Mouse (Mus musculus): ENCODE data around the gene Kdelc2. TPM values are rescaled to one million over a fixed set of nuclear protein-coding genes. Genes with fewer than 3 reads are reported as not detected.
A peak's percentile ranks its signal among the peaks of the same experiment; 100 is the strongest.

Gene Kdelc2
- total and polyA plus RNA-seq, 3 experiments = 3.7 to 8.4 (median 6.6) TPM

DNA sequence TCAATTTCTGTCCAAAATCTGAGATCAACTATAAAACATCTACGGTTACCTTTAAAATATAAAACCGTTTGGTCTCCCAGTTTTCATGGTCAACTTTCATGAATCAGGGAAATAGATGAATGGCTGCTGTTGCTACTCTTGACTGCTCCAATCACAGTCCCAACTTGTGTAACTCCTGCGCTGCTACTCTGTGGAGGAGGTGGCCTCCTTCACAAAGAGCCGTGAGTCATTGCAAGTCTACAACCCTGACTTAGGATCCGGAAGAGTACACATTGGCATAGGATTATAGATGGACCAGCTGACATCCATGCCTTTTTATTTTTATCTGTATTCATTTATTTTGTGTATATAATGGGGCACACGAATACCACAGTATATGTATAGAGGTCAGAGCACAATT is 31.9 kb upstream of the Kdelc2 start:
- Histone ChIP-seq H3K79me2 (replicated peaks; ENCODE audit: control insufficient read depth, insufficient read depth, low read length) (no peaks in the 10 kb centered on the region), H3K27me3 (ENCODE audit: control insufficient read depth, insufficient read depth, low read length) (no peaks in the 10 kb centered on the region), H3K4me3 (no peak overlapping the region), H3K9ac (ENCODE audit: low read depth, low read length) (no peak overlapping the region), H3K36me3 (ENCODE audit: control insufficient read depth, insufficient read depth, low read length) (no peaks in the 10 kb centered on the region), H3K4me1 (ENCODE audit: control insufficient read depth, insufficient read depth, low read length) (no peaks in the 10 kb centered on the region), H3K27ac (no peak overlapping the region)
- no peak for DNase-seq
- TF ChIP-seq CTCF (IDR thresholded peaks at IDR 0.05) (no peak), EP300 (IDR thresholded peaks at IDR 0.05; ENCODE audit: insufficient read depth, low read depth, low read length) (no peak), POLR2A (IDR thresholded peaks at IDR 0.05; ENCODE audit: insufficient read depth, low read depth, low read length) (no peak)
- 82% methylated on average over 6 of the region's 6 CpGs for WGBS
- intact Hi-C loops (cut with DNase I) = no loop called here

DNA sequence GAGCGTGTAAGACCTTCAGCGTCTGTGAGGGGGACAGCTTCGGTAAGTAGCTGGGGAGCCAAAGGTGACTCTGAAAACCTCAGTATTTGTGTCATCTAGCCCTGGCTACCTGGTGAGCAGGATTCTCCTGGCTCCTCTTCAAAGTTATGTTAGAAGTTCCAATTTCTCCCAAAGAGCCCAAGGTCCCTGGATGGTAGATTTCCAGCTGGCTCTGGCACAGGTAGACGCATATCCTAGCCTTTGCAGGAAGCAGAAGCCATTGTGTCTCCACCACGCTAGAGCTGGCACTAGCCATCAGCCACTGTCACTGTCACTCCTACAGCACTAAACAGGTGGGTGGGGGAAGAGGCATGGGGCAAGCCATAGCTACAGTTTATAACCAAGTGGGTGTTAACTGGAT is 30.7 kb upstream of the Kdelc2 start:
- Histone ChIP-seq H3K27ac (no peak overlapping the region), H3K4me1 (ENCODE audit: control insufficient read depth, insufficient read depth, low read length) (no peaks in the 10 kb centered on the region), H3K27me3 (ENCODE audit: control insufficient read depth, insufficient read depth, low read length) (no peaks in the 10 kb centered on the region), H3K36me3 (ENCODE audit: control insufficient read depth, insufficient read depth, low read length) (no peaks in the 10 kb centered on the region), H3K4me3 (no peak overlapping the region), H3K9ac (ENCODE audit: low read depth, low read length) (no peak overlapping the region), H3K79me2 (replicated peaks; ENCODE audit: control insufficient read depth, insufficient read depth, low read length) (no peaks in the 10 kb centered on the region)
- intact Hi-C loops (cut with DNase I) = no loop called here
- 81% methylated on average over 5 of the region's 5 CpGs for WGBS
- DNase-seq = no peak
- TF ChIP-seq POLR2A (IDR thresholded peaks at IDR 0.05; ENCODE audit: insufficient read depth, low read depth, low read length) (no peak), CTCF (IDR thresholded peaks at IDR 0.05) (no peak), EP300 (IDR thresholded peaks at IDR 0.05; ENCODE audit: insufficient read depth, low read depth, low read length) (no peak)

DNA sequence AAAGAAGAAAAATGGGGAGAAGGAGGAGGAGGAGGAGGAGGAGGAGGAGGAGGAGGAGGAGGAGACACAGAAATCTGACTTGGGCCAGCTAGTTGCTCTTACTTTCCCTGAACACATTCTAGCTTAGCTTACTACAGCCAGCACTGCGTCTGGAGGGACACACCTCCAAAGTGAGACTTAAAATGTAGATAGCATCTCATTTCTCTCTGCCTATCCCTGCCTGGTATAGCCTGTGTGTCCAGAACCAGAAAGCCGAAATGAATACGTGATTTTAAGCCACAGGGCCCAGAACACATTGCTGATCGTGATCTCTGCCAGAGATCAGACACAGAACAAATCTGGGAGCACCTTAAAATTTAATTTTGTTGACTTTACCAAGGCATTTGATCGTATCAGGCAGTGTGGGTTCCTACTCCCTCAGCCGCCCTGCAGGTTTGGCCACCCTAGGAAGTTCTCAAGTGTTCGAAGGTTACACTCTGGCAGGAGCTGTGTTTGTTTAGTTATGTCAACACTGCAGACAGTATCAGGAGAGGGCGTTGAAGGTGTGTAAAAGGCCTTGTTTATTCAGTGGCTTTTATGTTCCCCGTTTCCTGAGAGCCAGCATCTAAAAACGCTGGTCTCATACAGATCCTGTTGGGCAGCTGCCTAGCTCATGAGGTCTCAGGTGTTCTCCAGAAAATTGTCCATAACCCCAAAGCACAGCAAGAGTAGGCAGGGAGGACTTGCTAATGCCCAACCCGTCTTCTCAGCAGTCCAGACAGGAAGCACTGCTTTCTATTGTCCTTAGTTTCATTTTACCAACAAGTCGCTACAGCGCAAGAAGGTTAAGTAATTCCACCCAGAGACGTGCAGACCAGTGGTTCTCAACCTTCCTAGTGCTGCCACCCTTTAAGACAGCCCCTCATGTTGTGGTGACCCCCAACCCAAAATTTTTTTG is 27.3 kb upstream of the Kdelc2 start:
- intact Hi-C loops (cut with DNase I) = no loop called here
- DNase-seq = no peak
- TF ChIP-seq EP300 (IDR thresholded peaks at IDR 0.05; ENCODE audit: insufficient read depth, low read depth, low read length) (no peak), POLR2A (IDR thresholded peaks at IDR 0.05; ENCODE audit: insufficient read depth, low read depth, low read length) (no peak), CTCF (IDR thresholded peaks at IDR 0.05) (no peak)
- Histone ChIP-seq H3K9ac (ENCODE audit: low read depth, low read length) (no peak overlapping the region), H3K4me1 (ENCODE audit: control insufficient read depth, insufficient read depth, low read length) (no peaks in the 10 kb centered on the region), H3K36me3 (ENCODE audit: control insufficient read depth, insufficient read depth, low read length) (no peaks in the 10 kb centered on the region), H3K27me3 (ENCODE audit: control insufficient read depth, insufficient read depth, low read length) (no peaks in the 10 kb centered on the region), H3K4me3 (no peak overlapping the region), H3K79me2 (replicated peaks; ENCODE audit: control insufficient read depth, insufficient read depth, low read length) (no peaks in the 10 kb centered on the region), H3K27ac (no peak overlapping the region)
- WGBS = 59% methylated on average over 14 of the region's 14 CpGs

DNA sequence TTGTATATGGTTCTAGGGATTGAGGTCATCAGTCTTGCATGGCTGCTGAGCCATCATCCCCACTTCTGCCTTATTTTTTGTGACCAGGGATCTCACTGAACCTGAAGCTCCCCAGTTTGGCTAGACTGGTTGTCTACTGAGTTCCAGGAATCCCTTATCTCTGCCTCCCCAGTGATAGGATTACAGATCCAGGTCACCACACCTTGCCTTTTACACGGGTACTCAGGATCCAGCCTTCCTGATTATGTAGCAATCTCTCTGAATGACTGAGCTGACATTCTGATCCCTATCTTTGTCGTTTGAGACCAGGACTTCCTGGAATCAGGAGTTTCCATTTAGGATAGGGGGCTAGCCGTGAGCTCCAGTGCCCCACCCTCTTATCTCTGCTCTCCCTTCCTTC is 12.5 kb upstream of the Kdelc2 start:
- TF ChIP-seq CTCF (IDR thresholded peaks at IDR 0.05) (no peak), POLR2A (IDR thresholded peaks at IDR 0.05; ENCODE audit: insufficient read depth, low read depth, low read length) (no peak), EP300 (IDR thresholded peaks at IDR 0.05; ENCODE audit: insufficient read depth, low read depth, low read length) (no peak)
- Histone ChIP-seq H3K79me2 (replicated peaks; ENCODE audit: control insufficient read depth, insufficient read depth, low read length) (no peaks in the 10 kb centered on the region), H3K4me3 (no peak overlapping the region), H3K9ac (ENCODE audit: low read depth, low read length) (no peak overlapping the region), H3K27ac (no peak overlapping the region), H3K27me3 (ENCODE audit: control insufficient read depth, insufficient read depth, low read length) (no peaks in the 10 kb centered on the region), H3K36me3 (ENCODE audit: control insufficient read depth, insufficient read depth, low read length) (no peaks in the 10 kb centered on the region), H3K4me1 (ENCODE audit: control insufficient read depth, insufficient read depth, low read length) (peaks cover 1% of the 10 kb centered on the region; the same call in 1 of the 2 replicates)
- intact Hi-C loops (cut with DNase I) = no loop called here
- DNase-seq = no peak
- 23% methylated on average over 3 of the region's 3 CpGs for WGBS

- 18% methylated on average over 4 of the region's 4 CpGs for WGBS
- Histone ChIP-seq H3K36me3 (ENCODE audit: control insufficient read depth, insufficient read depth, low read length) (no peaks in the 10 kb centered on the region), H3K4me3 (no peak overlapping the region), H3K9ac (ENCODE audit: low read depth, low read length) (no peak overlapping the region), H3K4me1 (ENCODE audit: control insufficient read depth, insufficient read depth, low read length) (peaks cover 1% of the 10 kb centered on the region; the same call in 1 of the 2 replicates), H3K27ac (no peak overlapping the region), H3K27me3 (ENCODE audit: control insufficient read depth, insufficient read depth, low read length) (no peaks in the 10 kb centered on the region), H3K79me2 (replicated peaks; ENCODE audit: control insufficient read depth, insufficient read depth, low read length) (no peaks in the 10 kb centered on the region)
- TF ChIP-seq CTCF (IDR thresholded peaks at IDR 0.05) = peak; percentile 38
- TF ChIP-seq POLR2A (IDR thresholded peaks at IDR 0.05; ENCODE audit: insufficient read depth, low read depth, low read length) = no peak
- peak; percentile 31 to 47 for DNase-seq
- intact Hi-C loops (cut with DNase I) = no loop called here
Observed at GRCm38 (mm10) chr9:53375907-53376306, 7.9 kb upstream of the Kdelc2 start.

DNA sequence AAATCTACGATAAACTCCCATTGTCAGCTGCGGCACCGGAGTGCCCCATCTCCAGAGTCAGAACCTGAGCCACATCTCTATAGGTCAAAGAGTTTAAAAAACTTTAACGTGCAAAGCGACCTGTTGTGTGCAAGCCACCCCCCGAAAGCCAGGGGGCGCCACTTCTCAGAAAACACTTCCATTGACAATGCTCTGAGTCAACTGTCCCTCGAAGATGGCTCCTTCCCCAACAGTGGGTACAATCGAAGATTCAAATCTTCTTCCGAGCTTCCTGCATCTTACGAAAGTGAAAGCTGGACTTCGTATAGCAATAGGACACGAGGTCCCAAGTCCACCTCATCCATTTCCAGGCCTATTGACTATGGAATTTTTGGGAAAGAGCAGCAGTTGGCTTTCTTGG is 7.0 kb upstream of the Kdelc2 start:
- TF ChIP-seq EP300 (IDR thresholded peaks at IDR 0.05; ENCODE audit: insufficient read depth, low read depth, low read length) (no peak), CTCF (IDR thresholded peaks at IDR 0.05) (peak; percentile 63), POLR2A (IDR thresholded peaks at IDR 0.05; ENCODE audit: insufficient read depth, low read depth, low read length) (no peak)
- intact Hi-C loops (cut with DNase I) = no loop called here
- Histone ChIP-seq H3K4me1 (ENCODE audit: control insufficient read depth, insufficient read depth, low read length) (peaks cover 1% of the 10 kb centered on the region; the same call in 1 of the 2 replicates), H3K27ac (no peak overlapping the region), H3K9ac (ENCODE audit: low read depth, low read length) (no peak overlapping the region), H3K27me3 (ENCODE audit: control insufficient read depth, insufficient read depth, low read length) (no peaks in the 10 kb centered on the region), H3K79me2 (replicated peaks; ENCODE audit: control insufficient read depth, insufficient read depth, low read length) (no peaks in the 10 kb centered on the region), H3K36me3 (ENCODE audit: control insufficient read depth, insufficient read depth, low read length) (no peaks in the 10 kb centered on the region), H3K4me3 (no peak overlapping the region)
- WGBS = 85% methylated on average over 13 of the region's 13 CpGs
- DNase-seq = peak in 1 of 2 experiments; percentile 25

Measured in heart, adult 2 months (tissue).